Mouse (Mus musculus): ENCODE data around the gene Dlst.

Gene Dlst

DNA sequence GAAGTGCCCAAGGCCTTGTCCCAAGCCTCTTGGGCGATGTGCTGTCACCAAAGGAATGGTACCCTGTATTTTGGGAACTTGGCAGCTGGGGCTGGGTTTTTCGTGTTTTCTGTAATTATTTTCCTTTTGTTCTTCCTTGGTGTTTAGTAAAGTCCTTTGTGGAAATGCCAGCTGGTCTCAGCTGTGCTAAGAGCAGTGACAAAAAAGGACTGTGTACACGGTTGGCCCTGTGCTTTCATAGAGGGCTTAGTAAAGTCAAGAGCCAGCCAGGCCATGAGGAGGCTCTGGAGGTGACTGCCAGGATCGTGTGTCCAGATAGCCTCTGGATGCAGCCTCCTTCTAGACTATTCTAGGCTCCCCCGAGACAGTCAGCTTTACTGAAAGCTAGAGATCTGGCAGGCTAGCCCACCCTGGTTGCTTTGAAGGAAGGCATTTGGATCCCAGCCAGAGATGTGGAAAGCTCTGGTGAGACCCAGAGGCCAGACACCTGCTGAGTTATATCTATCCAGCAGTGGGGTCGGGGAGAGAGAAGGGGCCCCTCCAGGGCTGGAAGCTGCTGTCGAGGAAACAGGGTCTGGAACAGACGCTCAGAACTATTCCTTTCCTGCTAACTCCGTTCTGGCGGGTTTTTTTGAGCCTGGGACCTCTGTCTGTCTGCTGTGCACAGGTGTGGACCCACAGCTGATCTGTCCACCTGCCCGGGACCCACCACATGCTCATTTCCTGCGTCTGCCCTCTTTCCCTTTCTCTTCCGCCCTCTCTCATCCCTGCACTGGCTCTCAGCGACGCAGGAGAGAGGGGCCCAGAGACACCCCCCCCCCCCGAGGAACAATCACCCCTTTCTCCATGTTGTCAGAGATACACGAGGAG is 71.1 kb downstream of the Dlst start:
- DNase-seq (ENCODE audit: low read depth, low spot score), result no peak

DNA sequence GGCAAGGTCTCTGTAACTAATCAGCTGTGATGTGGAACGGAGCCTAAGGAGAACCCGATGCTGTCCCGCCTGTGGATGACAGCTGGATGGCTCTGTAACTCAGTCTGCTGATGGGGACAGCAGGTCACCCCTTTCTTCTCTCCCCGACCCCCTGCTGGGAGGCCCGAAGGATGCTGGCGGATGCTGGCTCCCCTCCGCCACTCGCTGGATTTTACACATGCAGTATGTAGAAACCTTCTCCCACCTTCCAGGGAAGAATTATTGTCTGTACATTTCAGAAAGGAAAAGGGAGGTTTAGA is 71.7 kb downstream of the Dlst start:
- DNase-seq (ENCODE audit: low read depth, low spot score), result no peak

DNA sequence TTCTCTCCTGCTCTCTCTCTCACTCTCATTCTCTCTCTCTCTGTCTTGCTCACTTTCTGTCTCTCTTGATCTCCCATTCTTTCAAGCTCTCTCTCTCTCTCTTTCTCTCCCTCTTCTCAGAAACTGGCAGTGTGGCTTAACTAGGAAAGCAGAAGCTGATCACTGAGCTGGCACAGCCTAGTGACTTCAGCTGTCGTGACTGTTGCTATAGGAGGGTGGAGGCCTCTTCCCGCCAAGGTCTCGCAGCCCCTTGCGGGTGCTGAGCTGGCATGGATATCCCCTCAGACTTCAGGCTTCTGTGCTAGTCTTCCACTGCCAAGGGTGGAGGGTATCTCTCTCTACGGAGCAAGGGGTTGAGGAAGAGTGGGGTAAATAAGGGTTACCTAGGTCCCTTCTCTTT is 72.3 kb downstream of the Dlst start:
- DNase-seq (ENCODE audit: low read depth, low spot score), result no peak

DNA sequence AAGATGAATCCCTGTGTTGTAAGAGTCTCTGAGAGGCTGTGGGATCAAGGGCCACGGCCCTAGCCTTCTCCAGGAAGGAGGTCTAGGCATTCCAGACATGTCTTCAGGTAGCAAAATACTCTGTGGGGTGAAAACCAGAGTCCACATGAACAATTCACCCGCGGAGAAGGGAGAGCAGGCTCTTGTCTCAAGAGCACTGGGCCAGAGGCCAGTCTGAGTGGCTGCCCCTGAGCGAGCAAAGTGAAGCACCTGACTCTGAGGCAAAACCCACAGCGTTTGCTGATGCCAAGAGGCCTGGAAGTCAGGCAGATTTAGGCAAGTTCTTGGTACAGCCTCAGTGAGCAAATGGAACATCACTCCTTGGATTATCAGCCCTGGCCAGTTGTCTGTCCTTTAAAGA is 73.5 kb downstream of the Dlst start:
- DNase-seq (ENCODE audit: low read depth, low spot score), result no peak

All from 3T3-L1 (cell line).